Mouse (Mus musculus): ENCODE measurements around the gene Tuba1a.
"Not testable (repeated sequence)": the region's sequence is repeated elsewhere in the genome, so short reads cannot be mapped to it uniquely, and the experiment has no call there.

The Tuba1a gene

GRCm38 (mm10) chr15:98923031-98923537 is 30.4 kb downstream of the Tuba1a start:
- no peak for DNase-seq

- no peak for DNase-seq
Measured at GRCm38 (mm10) chr15:98922581-98922980, 30.9 kb downstream of the Tuba1a start.

GRCm38 (mm10) chr15:98921510-98921909 is 32.0 kb downstream of the Tuba1a start:
- DNase-seq: no peak

- not testable (repeated sequence) for DNase-seq
Measured at GRCm38 (mm10) chr15:98918499-98918895, 35.0 kb downstream of the Tuba1a start.

- DNase-seq: peak; percentile 99
Measured at GRCm38 (mm10) chr15:98917538-98918498, 35.7 kb downstream of the Tuba1a start, which contains the start of gene Lmbr1l. Lmbr1l (minus strand) TSS chr15:98918231.

DNA sequence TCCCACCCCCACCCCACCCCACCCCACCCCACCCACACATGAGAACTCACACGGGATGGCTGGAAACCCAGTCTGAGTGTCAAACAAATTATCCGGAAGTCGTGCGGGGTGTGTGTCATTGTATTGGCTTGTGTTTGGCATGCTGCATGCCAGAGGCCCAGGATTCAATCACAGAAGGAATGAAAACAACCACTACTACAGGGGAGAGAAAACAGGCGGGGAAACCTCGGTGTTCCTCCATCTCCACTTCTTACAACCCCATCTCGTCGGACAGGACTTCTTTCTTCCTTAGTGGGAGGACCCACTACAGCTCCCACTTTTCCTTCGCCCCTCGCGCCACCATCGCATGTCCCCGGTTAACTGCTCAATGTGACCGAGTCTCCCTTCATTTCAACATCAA is 36.4 kb downstream of the Tuba1a start:
- no peak for DNase-seq

GRCm38 (mm10) chr15:98916016-98916415 is 37.5 kb downstream of the Tuba1a start:
- DNase-seq: no peak

DNA sequence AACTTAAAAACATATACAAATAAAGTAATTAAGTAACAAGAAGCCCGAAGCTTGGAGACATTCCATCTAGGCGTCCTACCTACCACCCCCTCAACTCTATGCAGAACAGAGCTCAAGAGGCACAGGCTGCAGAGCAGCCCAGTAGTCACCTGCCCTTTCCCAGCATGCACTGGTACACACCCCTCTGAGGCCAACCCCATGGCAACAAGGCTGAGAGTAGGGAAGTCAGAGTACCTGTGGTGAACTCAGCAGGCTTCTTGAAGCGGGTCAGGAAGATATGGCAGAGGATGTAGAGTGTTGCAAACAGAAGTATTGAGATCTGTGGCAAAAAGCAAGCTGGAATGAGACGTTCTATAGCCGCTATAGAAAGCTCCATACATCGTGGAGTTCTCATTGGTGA is 38.6 kb downstream of the Tuba1a start:
- DNase-seq: no peak

- DNase-seq: peak; percentile 57
Measured at GRCm38 (mm10) chr15:98904692-98905091, 48.8 kb downstream of the Tuba1a start.

- DNase-seq: no peak
Measured at GRCm38 (mm10) chr15:98902600-98902999, 50.9 kb downstream of the Tuba1a start.

DNA sequence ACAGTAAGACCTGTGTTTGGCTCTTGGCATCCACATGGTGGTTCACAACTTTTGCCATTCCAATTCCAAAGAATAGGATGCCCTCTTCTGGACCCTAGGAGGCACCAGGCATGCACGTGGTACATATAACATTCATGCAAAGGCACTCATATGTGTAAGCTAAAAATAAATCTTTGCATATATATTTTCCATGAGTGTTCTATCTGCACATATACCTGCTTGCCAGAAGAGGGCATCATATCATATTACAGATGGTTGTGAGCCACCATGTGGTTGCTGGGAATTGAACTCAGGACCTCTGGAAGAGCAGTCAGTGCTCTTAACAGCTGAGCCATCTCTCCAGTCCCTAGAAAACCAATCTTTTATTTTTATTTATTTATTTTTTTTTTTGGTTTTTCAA is 52.0 kb downstream of the Tuba1a start:
- DNase-seq: no peak

Measured in thymus, postnatal 14 days (tissue).